Mouse (Mus musculus) granulocyte monocyte progenitor cell, adult 5-6 weeks (primary cell): ENCODE results near the gene Scarf1. TPM values are rescaled to one million over a fixed set of nuclear protein-coding genes. Genes with fewer than 3 reads are reported as not detected.

ENCODE experiments used
- total RNA-seq, 2 experiments: library from RNA; stranded (forward) in 1 of 2; stranded (reverse) in 1 of 2; fragments of 200-712, 200-1000 nt in 1 of 2; fragments of >200 nt in 1 of 2; fragmentation: Nextera tagmentation in 1 of 2; gene quantifications; 2 replicates each; pipeline ENCODE4 v1.2.3; 2014 to 2017

Gene Scarf1
- total RNA-seq, 2 experiments from 2014 or later, result 2.3 to 3.8 TPM

Other genes starting within 250 kb of the Scarf1 start
- 86.4 and 106 TPM in 2 replicates for gene Rpa1, start 165.2 kb upstream of the Scarf1 start, total RNA-seq (2014; fragmentation: Nextera tagmentation)
- gene Rpa1, start 165.2 kb upstream of the Scarf1 start, total RNA-seq (2017), result 200 and 207 TPM in 2 replicates
- 11.7 and 12.6 TPM in 2 replicates for gene Smyd4, start 165.1 kb upstream of the Scarf1 start, total RNA-seq (2014; fragmentation: Nextera tagmentation)
- 11.2 and 12.3 TPM in 2 replicates for gene Smyd4, start 165.1 kb upstream of the Scarf1 start, total RNA-seq (2017)
- gene Serpinf1, start 90.8 kb upstream of the Scarf1 start, total RNA-seq (2014; fragmentation: Nextera tagmentation), result 117 and 157 TPM in 2 replicates
- gene Serpinf1, start 90.8 kb upstream of the Scarf1 start, total RNA-seq (2017), result 77.7 and 84.8 TPM in 2 replicates
- not detected in 2 replicates for gene Serpinf2, start 73.9 kb upstream of the Scarf1 start, total RNA-seq (2014; fragmentation: Nextera tagmentation)
- not detected in 2 replicates for gene Serpinf2, start 73.9 kb upstream of the Scarf1 start, total RNA-seq (2017)
- gene Wdr81, start 58.8 kb upstream of the Scarf1 start, total RNA-seq (2014; fragmentation: Nextera tagmentation), result 10.2 and 15.6 TPM in 2 replicates
- gene Wdr81, start 58.8 kb upstream of the Scarf1 start, total RNA-seq (2017), result 4.4 and 5.1 TPM in 2 replicates
- gene Tlcd2, start 51.8 kb upstream of the Scarf1 start, total RNA-seq (2014; fragmentation: Nextera tagmentation), result 12.1 and 30.0 TPM in 2 replicates
- gene Tlcd2, start 51.8 kb upstream of the Scarf1 start, total RNA-seq (2017), result 14.1 and 23.2 TPM in 2 replicates
- 154 and 174 TPM in 2 replicates for gene Prpf8, start 26.7 kb upstream of the Scarf1 start, total RNA-seq (2014; fragmentation: Nextera tagmentation)
- gene Prpf8, start 26.7 kb upstream of the Scarf1 start, total RNA-seq (2017), result 115 and 127 TPM in 2 replicates
- gene Rilp, start 3.4 kb upstream of the Scarf1 start, total RNA-seq (2014; fragmentation: Nextera tagmentation), result 0.17 TPM in 1 of 2 replicates, not detected in the other
- gene Rilp, start 3.4 kb upstream of the Scarf1 start, total RNA-seq (2017), result 0.22 TPM in 1 of 2 replicates, not detected in the other
- 12.7 and 20.1 TPM in 2 replicates for gene Slc43a2, start 18.2 kb downstream of the Scarf1 start, total RNA-seq (2014; fragmentation: Nextera tagmentation)
- 6.2 and 7.3 TPM in 2 replicates for gene Slc43a2, start 18.2 kb downstream of the Scarf1 start, total RNA-seq (2017)
- 141 and 143 TPM in 2 replicates for gene Pitpna, start 74.6 kb downstream of the Scarf1 start, total RNA-seq (2014; fragmentation: Nextera tagmentation)
- gene Pitpna, start 74.6 kb downstream of the Scarf1 start, total RNA-seq (2017), result 58.0 and 74.5 TPM in 2 replicates
- 37.3 and 40.0 TPM in 2 replicates for gene Inpp5k, start 117.4 kb downstream of the Scarf1 start, total RNA-seq (2014; fragmentation: Nextera tagmentation)
- gene Inpp5k, start 117.4 kb downstream of the Scarf1 start, total RNA-seq (2017), result 26.0 and 35.6 TPM in 2 replicates
- 21.2 and 22.1 TPM in 2 replicates for gene Myo1c, start 137.0 kb downstream of the Scarf1 start, total RNA-seq (2014; fragmentation: Nextera tagmentation)
- 9.7 and 14.8 TPM in 2 replicates for gene Myo1c, start 137.0 kb downstream of the Scarf1 start, total RNA-seq (2017)
- gene Crk, start 165.7 kb downstream of the Scarf1 start, total RNA-seq (2014; fragmentation: Nextera tagmentation), result 23.8 and 31.7 TPM in 2 replicates
- 33.2 and 38.1 TPM in 2 replicates for gene Crk, start 165.7 kb downstream of the Scarf1 start, total RNA-seq (2017)
- gene Ywhae, start 219.3 kb downstream of the Scarf1 start, total RNA-seq (2014; fragmentation: Nextera tagmentation), result 470 and 493 TPM in 2 replicates
- 364 and 374 TPM in 2 replicates for gene Ywhae, start 219.3 kb downstream of the Scarf1 start, total RNA-seq (2017)